Mouse (Mus musculus) cerebellum, adult 18-20 months (tissue): ENCODE data around the gene Coq4.
"Not testable (repeated sequence)": the region's sequence is repeated elsewhere in the genome, so short reads cannot be mapped to it uniquely, and the experiment has no call there.

Experiments used
- DNase-seq, 2 experiments: peaks; one replicate each; pipeline ENCODE4 v3.0.0; 2021

The Coq4 gene

GRCm38 (mm10) chr2:29787104-29787917 lies at the start of gene Coq4:
Gene Coq4, plus strand, starts transcription at chr2:29787493.
- DNase-seq = peak; percentile 93

GRCm38 (mm10) chr2:29738799-29739198 lies 48.5 kb upstream of the Coq4 start:
- DNase-seq = no peak

- no peak for DNase-seq
Measured at GRCm38 (mm10) chr2:29739368-29739767, 47.9 kb upstream of the Coq4 start.

- no peak for DNase-seq
Measured at GRCm38 (mm10) chr2:29741207-29741606, 46.1 kb upstream of the Coq4 start.

GRCm38 (mm10) chr2:29744256-29744655 lies 43.0 kb upstream of the Coq4 start:
- DNase-seq = no peak

- peak; percentile 22 to 42 for DNase-seq
Measured at GRCm38 (mm10) chr2:29747188-29747782, 40.0 kb upstream of the Coq4 start.

GRCm38 (mm10) chr2:29747852-29748251 lies 39.4 kb upstream of the Coq4 start:
- DNase-seq = peak; percentile 40 to 44

GRCm38 (mm10) chr2:29748499-29748898 lies 38.8 kb upstream of the Coq4 start:
- DNase-seq = no peak

GRCm38 (mm10) chr2:29751497-29751896 lies 35.8 kb upstream of the Coq4 start, which contains the start of gene Gm13420:
Gene Gm13420, minus strand, starts transcription at chr2:29751685.
- DNase-seq = no peak

- no peak for DNase-seq
Measured at GRCm38 (mm10) chr2:29752397-29752796, 34.9 kb upstream of the Coq4 start.

- no peak for DNase-seq
Measured at GRCm38 (mm10) chr2:29755693-29756092, 31.6 kb upstream of the Coq4 start.

GRCm38 (mm10) chr2:29764831-29765230 lies 22.5 kb upstream of the Coq4 start:
- peak; percentile 67 to 71 for DNase-seq

GRCm38 (mm10) chr2:29767976-29768709 lies 19.1 kb upstream of the Coq4 start:
- DNase-seq = no peak

- no peak for DNase-seq
Measured at GRCm38 (mm10) chr2:29768901-29769300, 18.4 kb upstream of the Coq4 start.

GRCm38 (mm10) chr2:29770162-29770561 lies 17.1 kb upstream of the Coq4 start:
- DNase-seq = no peak

- DNase-seq = no peak
Measured at GRCm38 (mm10) chr2:29771611-29772461, 15.5 kb upstream of the Coq4 start.

GRCm38 (mm10) chr2:29773323-29773722 lies 14.0 kb upstream of the Coq4 start:
- no peak for DNase-seq

GRCm38 (mm10) chr2:29781256-29781655 lies 6.0 kb upstream of the Coq4 start:
- DNase-seq = not testable (repeated sequence)

- no peak for DNase-seq
Measured at GRCm38 (mm10) chr2:29784290-29784689, 3.0 kb upstream of the Coq4 start.

GRCm38 (mm10) chr2:29787937-29788681 lies 816 bp downstream of the Coq4 start, which contains the start of gene Trub2:
Gene Trub2, minus strand, starts transcription at chr2:29788502.
- peak; percentile 87 to 90 for DNase-seq

GRCm38 (mm10) chr2:29792772-29793487 lies 5.6 kb downstream of the Coq4 start:
- no peak for DNase-seq
